Mouse (Mus musculus) CH12.LX (cell line): ENCODE measurements around the gene Npas4. TPM values are rescaled to one million over a fixed set of nuclear protein-coding genes. Genes with fewer than 3 reads are reported as not detected.
A peak's percentile ranks its signal among the peaks of the same experiment; 100 is the strongest.

Experiments used
- DNase-seq: peaks from one replicate; pipeline ENCODE4 v3.0.0-alpha.2; 2013; ENCODE audit errors: extremely low read depth
- H3K27ac ChIP-seq: 2 replicates; pipeline ENCODE4 v1.5.1; 2012; ENCODE audit warnings: low read depth, mild to moderate bottlenecking, control low read depth, moderate library complexity; ENCODE audit not compliant: insufficient read depth
- H3K27me3 ChIP-seq: replicated peaks from 2 replicates; pipeline ENCODE3; 2012; ENCODE audit warnings: inconsistent platforms
- H3K36me3 ChIP-seq, 2 experiments: replicated peaks in 1 of 2; 2 replicates each; pipeline versions ENCODE3 to v1.6.1; 2012; ENCODE audit warnings: inconsistent platforms in 1 of 2, low read length in 1 of 2, mild to moderate bottlenecking in 1 of 2, mixed read lengths in 1 of 2, moderate library complexity in 1 of 2; ENCODE audit not compliant: control insufficient read depth in 1 of 2, insufficient read depth in 1 of 2
- H3K4me1 ChIP-seq, 2 experiments: 2 replicates each; pipeline ENCODE4 v1.6.1; 2012; ENCODE audit warnings: inconsistent platforms in 1 of 2, moderate library complexity in 1 of 2; ENCODE audit not compliant: insufficient read depth in 2 of 2, control insufficient read depth in 1 of 2
- H3K4me2 ChIP-seq: 2 replicates; pipeline ENCODE4 v1.6.1; 2012; ENCODE audit warnings: low read depth, mild to moderate bottlenecking, control low read depth; ENCODE audit not compliant: poor library complexity, insufficient read depth, severe bottlenecking
- H3K4me3 ChIP-seq, 3 experiments: fragments of 150-350 bp in 1 of 3; sonication (generic) in 1 of 3; replicated peaks in 1 of 3; 2 replicates each; pipeline versions ENCODE3 to v1.5.1; 2011 to 2012; ENCODE audit warnings: low read depth in 2 of 3, low read length in 2 of 3, mild to moderate bottlenecking in 2 of 3, moderate library complexity in 2 of 3, control low read depth in 1 of 3, improper control_type of control experiment in 1 of 3, inconsistent platforms in 1 of 3, mixed read lengths in 1 of 3; ENCODE audit not compliant: poor library complexity in 1 of 3
- H3K79me2 ChIP-seq: replicated peaks from 2 replicates; pipeline ENCODE4 v1.6.1; 2012; ENCODE audit warnings: mild to moderate bottlenecking, moderate library complexity; ENCODE audit not compliant: control insufficient read depth, poor library complexity, insufficient read depth, severe bottlenecking; ENCODE audit errors: extremely low read depth
- H3K9ac ChIP-seq: 2 replicates; pipeline ENCODE4 v1.6.1; 2012; ENCODE audit warnings: low read depth, mild to moderate bottlenecking, control low read depth, moderate library complexity; ENCODE audit not compliant: insufficient read depth
- H3K9me3 ChIP-seq: replicated peaks from 2 replicates; pipeline ENCODE3; 2012; ENCODE audit warnings: low read length, inconsistent platforms, mixed read lengths
- BHLHE40 ChIP-seq: IDR thresholded peaks from 2 replicates; pipeline ENCODE4 v1.6.1; 2011; ENCODE audit warnings: mild to moderate bottlenecking, low read depth, low read length, improper control_type of control experiment
- CHD1 ChIP-seq: IDR thresholded peaks from 2 replicates; pipeline ENCODE4 v1.6.1; 2012; ENCODE audit warnings: low read depth, low read length, improper control_type of control experiment, inconsistent platforms
- CHD2 ChIP-seq: IDR thresholded peaks from 2 replicates; pipeline ENCODE4 v1.6.1; 2011; ENCODE audit warnings: low read length, improper control_type of control experiment
- CTCF ChIP-seq, 2 experiments: IDR thresholded peaks in 1 of 2; conservative IDR thresholded peaks in 1 of 2; 2 replicates each; pipeline ENCODE4 v1.5.1; 2011 to 2012; ENCODE audit warnings: low read depth in 2 of 2, low read length in 2 of 2, improper control_type of control experiment in 1 of 2, inconsistent platforms in 1 of 2, mild to moderate bottlenecking in 1 of 2, moderate library complexity in 1 of 2
- EP300 ChIP-seq: IDR thresholded peaks from 2 replicates; pipeline ENCODE4 v1.6.1; 2011; ENCODE audit warnings: low read length, improper control_type of control experiment
- ETS1 ChIP-seq: conservative IDR thresholded peaks from 2 replicates; pipeline ENCODE4 v1.6.1; 2012; ENCODE audit warnings: low read depth, mild to moderate bottlenecking, inconsistent platforms, low read length, improper control_type of control experiment, moderate library complexity
- GABPA ChIP-seq: IDR thresholded peaks from 2 replicates; pipeline ENCODE4 v1.6.1; 2012; ENCODE audit warnings: low read depth, low read length, improper control_type of control experiment, inconsistent platforms; ENCODE audit not compliant: insufficient replicate concordance
- IRF4 ChIP-seq: IDR thresholded peaks from 2 replicates; pipeline ENCODE4 v1.6.1; 2014; ENCODE audit warnings: low read depth, mild to moderate bottlenecking, inconsistent platforms, low read length, improper control_type of control experiment
- JUN ChIP-seq: IDR thresholded peaks from 2 replicates; pipeline ENCODE4 v1.6.1; 2011; ENCODE audit warnings: low read depth, mild to moderate bottlenecking, low read length, improper control_type of control experiment, moderate library complexity; ENCODE audit not compliant: insufficient read depth
- JUND ChIP-seq: conservative IDR thresholded peaks from 2 replicates; pipeline ENCODE4 v1.6.1; 2011; ENCODE audit warnings: low read depth, low read length, improper control_type of control experiment
- MAFK ChIP-seq: IDR thresholded peaks from 2 replicates; pipeline ENCODE4 v1.6.1; 2011; ENCODE audit warnings: low read length, improper control_type of control experiment; ENCODE audit not compliant: insufficient replicate concordance
- MAX ChIP-seq: IDR thresholded peaks from 2 replicates; pipeline ENCODE4 v1.6.1; 2011; ENCODE audit warnings: low read length, improper control_type of control experiment
- MAZ ChIP-seq: IDR thresholded peaks from 2 replicates; pipeline ENCODE4 v1.6.1; 2012; ENCODE audit warnings: low read depth, mild to moderate bottlenecking, inconsistent platforms, low read length, improper control_type of control experiment, moderate library complexity
- MEF2A ChIP-seq: IDR thresholded peaks from 2 replicates; pipeline ENCODE4 v1.6.1; 2014; ENCODE audit warnings: low read depth, mild to moderate bottlenecking, inconsistent platforms, low read length, improper control_type of control experiment, borderline replicate concordance
- MXI1 ChIP-seq: IDR thresholded peaks from 2 replicates; pipeline ENCODE4 v1.6.1; 2011; ENCODE audit warnings: mild to moderate bottlenecking, low read depth, low read length, improper control_type of control experiment
- MYC ChIP-seq: IDR thresholded peaks from 2 replicates; pipeline ENCODE4 v1.6.1; 2011; ENCODE audit warnings: low read depth, mild to moderate bottlenecking, improper control_type of control experiment, low read length
- NRF1 ChIP-seq: IDR thresholded peaks from 2 replicates; pipeline ENCODE4 v1.6.1; 2014; ENCODE audit warnings: low read depth, mild to moderate bottlenecking, inconsistent platforms, low read length, improper control_type of control experiment, moderate library complexity
- PAX5 ChIP-seq: IDR thresholded peaks from 2 replicates; pipeline ENCODE4 v1.6.1; 2012; ENCODE audit warnings: low read length, inconsistent platforms, mixed read lengths
- POLR2A ChIP-seq: IDR thresholded peaks from 2 replicates; pipeline ENCODE4 v1.6.1; 2011; ENCODE audit warnings: low read depth, mild to moderate bottlenecking, improper control_type of control experiment, low read length
- POLR2AphosphoS2 ChIP-seq: IDR thresholded peaks from 2 replicates; pipeline ENCODE4 v1.6.1; 2011; ENCODE audit warnings: low read depth, low read length, improper control_type of control experiment
- RAD21 ChIP-seq: IDR thresholded peaks from 2 replicates; pipeline ENCODE4 v1.6.1; 2011; ENCODE audit warnings: low read depth, mild to moderate bottlenecking, low read length, improper control_type of control experiment, moderate library complexity
- RCOR1 ChIP-seq: conservative IDR thresholded peaks from 2 replicates; pipeline ENCODE4 v1.6.1; 2012; ENCODE audit warnings: low read depth, mild to moderate bottlenecking, inconsistent platforms, low read length, improper control_type of control experiment
- SIN3A ChIP-seq: IDR thresholded peaks from 2 replicates; pipeline ENCODE4 v1.6.1; 2012; ENCODE audit warnings: low read length, improper control_type of control experiment, inconsistent platforms
- SMC3 ChIP-seq: IDR thresholded peaks from 2 replicates; pipeline ENCODE4 v1.6.1; 2011; ENCODE audit warnings: low read depth, low read length, improper control_type of control experiment
- TBP ChIP-seq: conservative IDR thresholded peaks from 2 replicates; pipeline ENCODE4 v1.6.1; 2011; ENCODE audit warnings: low read depth, low read length, improper control_type of control experiment
- TCF12 ChIP-seq: IDR thresholded peaks from 2 replicates; pipeline ENCODE4 v1.6.1; 2014; ENCODE audit warnings: low read depth, mild to moderate bottlenecking, inconsistent platforms, low read length, improper control_type of control experiment
- UBTF ChIP-seq: IDR thresholded peaks from 2 replicates; pipeline ENCODE4 v1.6.1; 2012; ENCODE audit warnings: low read depth, mild to moderate bottlenecking, inconsistent platforms, low read length, improper control_type of control experiment, moderate library complexity
- USF1 ChIP-seq: IDR thresholded peaks from 2 replicates; pipeline ENCODE4 v1.6.1; 2014; ENCODE audit warnings: low read depth, mild to moderate bottlenecking, inconsistent platforms, low read length, improper control_type of control experiment
- USF2 ChIP-seq: conservative IDR thresholded peaks from 2 replicates; pipeline ENCODE4 v1.6.1; 2011; ENCODE audit warnings: low read depth, low read length, improper control_type of control experiment
- ZC3H11A ChIP-seq: IDR thresholded peaks from 2 replicates; pipeline ENCODE4 v1.6.1; 2012; ENCODE audit warnings: low read depth, mild to moderate bottlenecking, inconsistent platforms, low read length, improper control_type of control experiment
- ZKSCAN1 ChIP-seq: IDR thresholded peaks from 2 replicates; pipeline ENCODE4 v1.6.1; 2012; ENCODE audit warnings: low read depth, inconsistent platforms, low read length, improper control_type of control experiment, borderline replicate concordance
- ZMIZ1 ChIP-seq: IDR thresholded peaks from 2 replicates; pipeline ENCODE4 v1.6.1; 2012; ENCODE audit warnings: low read depth, mild to moderate bottlenecking, inconsistent platforms, low read length, improper control_type of control experiment
- ZNF384 ChIP-seq: IDR thresholded peaks from 2 replicates; pipeline ENCODE4 v1.6.1; 2012; ENCODE audit warnings: low read depth, low read length, improper control_type of control experiment, inconsistent platforms
- dilution Hi-C: fragments of 300-500 bp; cut with MboI; formaldehyde crosslinking; loops from 2 replicates; pipeline ENCODE4 v1.14.3; 2020; ENCODE audit warnings: low sequenced_read_pairs; ENCODE audit not compliant: extremely low pct_unique_long_range_greater_than_20kb, extremely low pct_ligation_motif_present
- in situ Hi-C: fragments of 300-500 bp; cut with MboI; formaldehyde crosslinking; loops from 3 replicates; pipeline ENCODE4 v1.14.3; 2019; ENCODE audit warnings: low sequenced_read_pairs, low pct_ligation_motif_present, low pct_unique_long_range_greater_than_20kb, mixed read lengths
- polyA plus RNA-seq: library from polyadenylated mRNA; unstranded; fragments of >175 nt; gene quantifications from 2 replicates; pipeline ENCODE4 v1.2.1, GENCODE M21; 2012; ENCODE audit warnings: low read depth; ENCODE audit not compliant: insufficient read length
- total RNA-seq, 2 experiments: library from RNA; depleted of rRNA; stranded (reverse); fragments of 300-350 nt in 1 of 2; fragments of >200 nt in 1 of 2; gene quantifications; 2 replicates each; pipeline ENCODE4 v1.2.3; 2012 to 2014

Npas4 gene
- total and polyA plus RNA-seq, 3 experiments, result not detected

- Histone ChIP-seq H3K27ac (no peak overlapping the region), H3K36me3 (no peaks in the 10 kb centered on the region), H3K79me2 (no peaks in the 10 kb centered on the region), H3K4me1 (peaks cover 6 to 8% of the 10 kb centered on the region in 2 experiments), H3K9me3 (peaks cover 5% of the 10 kb centered on the region), H3K4me2 (no peak overlapping the region), H3K27me3 (peaks cover 84% of the 10 kb centered on the region), H3K9ac (no peak overlapping the region), H3K4me3 (no peak overlapping the region)
- DNase-seq, result no peak
- dilution Hi-C loops (no loop called here), in situ Hi-C loops (loop anchor here (25.0 kb wide), 2 partner anchors 357 to 507 kb away; partner anchors contain the start of genes 2010003K11Rik, Rce1 and Syt12)
- no peak for TF ChIP-seq MXI1
- TF ChIP-seq PAX5, result no peak
- TF ChIP-seq JUN, result no peak
- no peak for TF ChIP-seq TCF12
- no peak for TF ChIP-seq USF1
- TF ChIP-seq JUND, result no peak
- no peak for TF ChIP-seq BHLHE40
- no peak for TF ChIP-seq MAZ
- TF ChIP-seq SMC3, result no peak
- TF ChIP-seq POLR2A, result no peak
- no peak for TF ChIP-seq EP300
- no peak for TF ChIP-seq MAFK
- TF ChIP-seq MYC, result no peak
- no peak for TF ChIP-seq ZKSCAN1
- TF ChIP-seq SIN3A, result no peak
- no peak for TF ChIP-seq USF2
- TF ChIP-seq ZNF384, result no peak
- no peak for TF ChIP-seq UBTF
- TF ChIP-seq RAD21, result no peak
Measured at GRCm38 (mm10) chr19:4994043-4994442, 3.9 kb upstream of the Npas4 start.

DNA sequence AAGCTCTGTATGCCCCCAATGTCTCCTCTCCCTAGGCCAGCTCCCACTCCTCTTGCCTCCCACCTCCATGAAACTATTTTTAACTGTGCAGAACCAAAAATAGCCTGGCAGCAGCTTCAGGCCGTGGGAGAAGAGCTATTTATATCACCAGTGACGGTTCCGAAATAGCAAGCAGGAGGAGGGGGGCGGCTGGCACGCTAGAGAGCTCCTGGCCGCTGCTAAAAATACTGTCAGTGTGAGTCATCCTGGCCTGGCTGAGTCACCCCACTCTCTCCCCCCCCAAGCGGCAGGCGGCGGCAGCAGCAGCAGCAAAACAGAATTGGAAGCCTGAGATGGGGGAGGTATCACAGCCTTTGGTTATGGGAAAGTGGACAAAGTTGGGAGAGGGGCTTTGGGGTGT, 2.8 kb upstream of the Npas4 start:
- no peak overlapping the region for H3K4me3 ChIP-seq
- peak; percentile 58 for DNase-seq
- in situ Hi-C loops (loop anchor here (25.0 kb wide), 2 partner anchors 356 to 506 kb away; partner anchors contain the start of genes 2010003K11Rik, Rce1 and Syt12), dilution Hi-C loops (no loop called here)
- H3K79me2 ChIP-seq, result no peaks in the 10 kb centered on the region
- peaks cover 72% of the 10 kb centered on the region for H3K27me3 ChIP-seq
- peak overlapping the region; percentile 19; the same call in 1 of the 2 replicates for H3K4me2 ChIP-seq
- no peak overlapping the region for H3K27ac ChIP-seq
- H3K9ac ChIP-seq, result no peak overlapping the region
- H3K36me3 ChIP-seq, result no peaks in the 10 kb centered on the region
- H3K4me1 ChIP-seq, result peaks cover 6 to 8% of the 10 kb centered on the region in 2 experiments
- peaks cover 5% of the 10 kb centered on the region for H3K9me3 ChIP-seq
- no peak for TF ChIP-seq SIN3A
- TF ChIP-seq CHD2, result no peak
- no peak for TF ChIP-seq MXI1
- no peak for TF ChIP-seq MAFK
- TF ChIP-seq IRF4, result peak; percentile 77
- TF ChIP-seq MEF2A, result peak; percentile 99
- TF ChIP-seq RCOR1, result no peak
- TF ChIP-seq ZMIZ1, result no peak
- no peak for TF ChIP-seq RAD21
- no peak for TF ChIP-seq USF2
- no peak for TF ChIP-seq TCF12
- TF ChIP-seq ETS1, result peak; percentile 73
- no peak for TF ChIP-seq POLR2AphosphoS2
- TF ChIP-seq GABPA, result no peak
- TF ChIP-seq ZKSCAN1, result no peak
- no peak for TF ChIP-seq SMC3
- TF ChIP-seq TBP, result no peak
- TF ChIP-seq NRF1, result no peak
- TF ChIP-seq ZC3H11A, result no peak
- TF ChIP-seq MAZ, result peak; percentile 52; the same call in 1 of the 2 replicates
- no peak for TF ChIP-seq USF1
- TF ChIP-seq ZNF384, result no peak
- no peak; the same call in 1 of the 2 replicates for TF ChIP-seq EP300
- TF ChIP-seq MAX, result no peak
- TF ChIP-seq CHD1, result no peak
- TF ChIP-seq CTCF (conservative IDR thresholded peaks at IDR 0.05 in 1 of 2, IDR thresholded peaks at IDR 0.05 in 1 of 2; ENCODE audit: low read depth in 2 of 2, low read length in 2 of 2), result peak in 1 of 2 experiments; percentile 35; a peak in 1 of 4 replicates
